ENCODE assay signal across 14 mouse cellular contexts in genomic region chr1:84253838-84254237, GRCm38 (mm10).
A peak's percentile ranks its signal among the peaks of the same experiment; 100 is the strongest.
DNase-seq lines count a peak whose midpoint lies in the region; ATAC-seq and TF ChIP-seq lines count a peak whose summit lies in the region.
"Had no signal": no experiment of that assay in that cellular context is flagged by ENCODE, and none has a peak within 500 bp of the region (broad histone marks: within the 10 kb centered on the region; RNA-seq: fewer than 3 reads in every experiment).

No protein-coding gene starts in this region.

- H3K4me2 ChIP-seq in kidney, embryonic 16.5 days (replicated peaks; ENCODE audit: low read depth, low read length) = no peak overlapping the region

- ATAC-seq in kidney, embryonic 16.5 days (ENCODE audit: low FRiP score, low TSS enrichment) = no peak; the same call in 1 of the 2 replicates
- ATAC-seq: intestine, embryonic 16.5 days had no signal

- no peak overlapping the region for H3K9ac ChIP-seq in kidney, embryonic 16.5 days (replicated peaks; ENCODE audit: low read length)
- H3K9ac ChIP-seq: liver, embryonic 14.5 days had no signal

- TF ChIP-seq CTCF in kidney, adult 2 months (conservative IDR thresholded peaks at IDR 0.05; ENCODE audit: insufficient read depth, insufficient read length, low read depth, low read length) = no peak

- H3K36me3 ChIP-seq in kidney, adult 2 months (ENCODE audit: control insufficient read depth, insufficient read depth, low read length) = no peaks in the 10 kb centered on the region
- no peaks in the 10 kb centered on the region for H3K36me3 ChIP-seq in kidney, embryonic 16.5 days (ENCODE audit: insufficient read depth, low read length)

- no peaks in the 10 kb centered on the region for H3K9me3 ChIP-seq in kidney, embryonic 16.5 days (ENCODE audit: low read length)

- H3K4me3 ChIP-seq in kidney, adult 2 months (ENCODE audit: insufficient read depth, low read depth, low read length) = no peak overlapping the region
- H3K4me3 ChIP-seq in kidney, embryonic 16.5 days (ENCODE audit: low read length) = no peak overlapping the region

- 7% methylated on average over 3 of the region's 3 CpGs for WGBS in kidney, adult 2 months
- 16% methylated on average over 3 of the region's 3 CpGs for WGBS in kidney, embryonic 16.5 days

- no peak overlapping the region for H3K27ac ChIP-seq in kidney, adult 2 months (ENCODE audit: insufficient read depth, low read depth, low read length)
- H3K27ac ChIP-seq in kidney, embryonic 16.5 days (ENCODE audit: low read length) = no peak overlapping the region
- H3K27ac ChIP-seq: liver, embryonic 14.5 days; macrophage had no signal

- no peaks in the 10 kb centered on the region for H3K27me3 ChIP-seq in kidney, adult 2 months (replicated peaks; ENCODE audit: control insufficient read depth, insufficient read depth, low read length)
- H3K27me3 ChIP-seq in kidney, embryonic 16.5 days (ENCODE audit: insufficient read depth, low read length) = no peaks in the 10 kb centered on the region

- peak; percentile 81 for DNase-seq in kidney, adult 2 months
- peak; percentile 30 for DNase-seq in 3T3-L1 (ENCODE audit: low read depth, low spot score)
- DNase-seq in adrenal gland, adult 2 months = peak; percentile 61
- peak; percentile 53 for DNase-seq in kidney, postnatal 10 days
- DNase-seq in thymus, postnatal 36 days = no peak
- DNase-seq in cerebellum, adult 9-10 months = no peak
- no peak for DNase-seq in heart, adult 11 months
- DNase-seq: cerebellum, adult 11-12 months; embryo, embryonic 11 days; heart, postnatal 36 days had no signal

- TF ChIP-seq POLR2A in kidney, adult 2 months (IDR thresholded peaks at IDR 0.05; ENCODE audit: low read depth, low read length) = no peak

- peaks cover 9% of the 10 kb centered on the region; the same call in 1 of the 2 replicates for H3K4me1 ChIP-seq in kidney, adult 2 months (ENCODE audit: control insufficient read depth, insufficient read depth, low read length)
- H3K4me1 ChIP-seq in kidney, embryonic 16.5 days (ENCODE audit: insufficient read depth, low read length) = no peaks in the 10 kb centered on the region

Comparison
In these comparisons a context has a peak if more than half of its experiments do, and no peak if none do; other contexts are left out.
1. DNase-seq: peak in kidney, adult 2 months (single experiment), 3T3-L1 (single experiment), adrenal gland, adult 2 months (single experiment) and kidney, postnatal 10 days (single experiment); none in thymus, postnatal 36 days (0 of 2), cerebellum, adult 9-10 months (single experiment) and heart, adult 11 months (single experiment).